Mouse (Mus musculus) midbrain, embryonic 12.5 days (tissue): ENCODE results near the gene Mylk2. TPM values are rescaled to one million over a fixed set of nuclear protein-coding genes. Genes with fewer than 3 reads are reported as not detected.

Experiments
- ATAC-seq: fragments of 200-750 bp; cut with Nextera tagmentation; 2 replicates; pipeline ENCODE4 v1.8.0; 2017; ENCODE audit warnings: low read depth, moderate TSS enrichment, moderate library complexity; ENCODE audit not compliant: low FRiP score
- H3K27ac ChIP-seq: fragments of 300-500 bp; sonication (generic); replicated peaks from 2 replicates; pipeline ENCODE4 v1.5.1; 2016; ENCODE audit warnings: mild to moderate bottlenecking
- H3K27me3 ChIP-seq: fragments of 300-500 bp; sonication (generic); 2 replicates; pipeline ENCODE4 v1.6.1; 2016; ENCODE audit warnings: mild to moderate bottlenecking
- H3K36me3 ChIP-seq: fragments of 300-500 bp; sonication (generic); 2 replicates; pipeline ENCODE4 v1.6.1; 2016
- H3K4me1 ChIP-seq: fragments of 300-500 bp; sonication (generic); 2 replicates; pipeline ENCODE4 v1.6.1; 2016
- H3K4me2 ChIP-seq: fragments of 300-500 bp; sonication (generic); replicated peaks from 2 replicates; pipeline ENCODE4 v1.6.1; 2016; ENCODE audit warnings: mild to moderate bottlenecking, moderate library complexity
- H3K4me3 ChIP-seq: fragments of 300-500 bp; sonication (generic); 2 replicates; pipeline ENCODE4 v1.5.1; 2016; ENCODE audit warnings: mild to moderate bottlenecking
- H3K9ac ChIP-seq: fragments of 300-500 bp; sonication (generic); replicated peaks from 2 replicates; pipeline ENCODE4 v1.6.1; 2016; ENCODE audit warnings: mild to moderate bottlenecking, moderate library complexity
- H3K9me3 ChIP-seq: fragments of 300-500 bp; sonication (generic); 2 replicates; pipeline ENCODE4 v1.6.1; 2016; ENCODE audit warnings: mild to moderate bottlenecking
- WGBS: fragments of 180-500 bp; shearing (Covaris S2); methylation state at CpG from one replicate; pipeline ENCODE4 v1.1.7; 2016; 5-methylcytosine and 5-hydroxymethylcytosine counted together
- polyA plus RNA-seq: library from polyadenylated mRNA; unstranded; fragments of >200 nt; fragmentation: Nextera tagmentation; extraction: Ambion mirVana; gene quantifications from 2 replicates; pipeline ENCODE4 v1.2.1, GENCODE M21; 2016

Mylk2 gene
- polyA plus RNA-seq, 1 experiment from 2014 or later, result not detected

- WGBS, result 7% methylated on average over 3 of the region's 3 CpGs
- Histone ChIP-seq H3K9ac (no peak overlapping the region), H3K27ac (no peak overlapping the region), H3K4me2 (no peak overlapping the region), H3K4me3 (no peak overlapping the region), H3K4me1 (peaks cover 19% of the 10 kb centered on the region), H3K36me3 (no peaks in the 10 kb centered on the region), H3K27me3 (peaks cover 19% of the 10 kb centered on the region), H3K9me3 (no peaks in the 10 kb centered on the region)
- no peak for ATAC-seq
Observed at GRCm38 (mm10) chr2:152902658-152903057, 8.5 kb upstream of the Mylk2 start.

GRCm38 (mm10) chr2:152903586-152903985 is 7.6 kb upstream of the Mylk2 start:
- Histone ChIP-seq H3K9ac (no peak overlapping the region), H3K27ac (no peak overlapping the region), H3K27me3 (peaks cover 19% of the 10 kb centered on the region), H3K4me2 (no peak overlapping the region), H3K4me1 (peaks cover 19% of the 10 kb centered on the region), H3K4me3 (no peak overlapping the region), H3K9me3 (no peaks in the 10 kb centered on the region), H3K36me3 (no peaks in the 10 kb centered on the region)
- 89% methylated on average over 4 of the region's 4 CpGs for WGBS
- ATAC-seq, result no peak

- no peak for ATAC-seq
- Histone ChIP-seq H3K4me3 (no peak overlapping the region), H3K4me2 (no peak overlapping the region), H3K27ac (no peak overlapping the region), H3K4me1 (peaks cover 19% of the 10 kb centered on the region), H3K36me3 (no peaks in the 10 kb centered on the region), H3K27me3 (peaks cover 19% of the 10 kb centered on the region), H3K9ac (no peak overlapping the region), H3K9me3 (no peaks in the 10 kb centered on the region)
- 81% methylated on average over 5 of the region's 5 CpGs for WGBS
Observed at GRCm38 (mm10) chr2:152904127-152904643, 7.0 kb upstream of the Mylk2 start.

GRCm38 (mm10) chr2:152905036-152905829 is 5.9 kb upstream of the Mylk2 start:
- no peak overlapping the region for H3K4me2 ChIP-seq
- peaks cover 19% of the 10 kb centered on the region for H3K4me1 ChIP-seq
- no peaks in the 10 kb centered on the region for H3K9me3 ChIP-seq
- H3K27me3 ChIP-seq, result peaks cover 19% of the 10 kb centered on the region
- H3K9ac ChIP-seq, result no peak overlapping the region
- WGBS, result 67% methylated on average over 11 of the region's 11 CpGs
- H3K36me3 ChIP-seq, result no peaks in the 10 kb centered on the region
- no peak overlapping the region for H3K4me3 ChIP-seq
- no peak for ATAC-seq
- no peak overlapping the region for H3K27ac ChIP-seq

- WGBS, result 70% methylated on average over 9 of the region's 9 CpGs
- H3K9me3 ChIP-seq, result no peaks in the 10 kb centered on the region
- H3K4me3 ChIP-seq, result no peak overlapping the region
- no peak overlapping the region for H3K9ac ChIP-seq
- H3K4me2 ChIP-seq, result no peak overlapping the region
- no peaks in the 10 kb centered on the region for H3K36me3 ChIP-seq
- ATAC-seq, result no peak
- H3K27me3 ChIP-seq, result peaks cover 31% of the 10 kb centered on the region
- H3K27ac ChIP-seq, result no peak overlapping the region
- peaks cover 19% of the 10 kb centered on the region for H3K4me1 ChIP-seq
Observed at GRCm38 (mm10) chr2:152906274-152907037, 4.7 kb upstream of the Mylk2 start.

- ATAC-seq, result no peak
- 54% methylated on average over 14 of the region's 14 CpGs for WGBS
- Histone ChIP-seq H3K4me2 (no peak overlapping the region), H3K27ac (no peak overlapping the region), H3K9ac (no peak overlapping the region), H3K4me1 (peaks cover 13% of the 10 kb centered on the region), H3K27me3 (peaks cover 36% of the 10 kb centered on the region), H3K36me3 (no peaks in the 10 kb centered on the region), H3K4me3 (no peak overlapping the region), H3K9me3 (no peaks in the 10 kb centered on the region)
Observed at GRCm38 (mm10) chr2:152907114-152907943, 3.8 kb upstream of the Mylk2 start.

GRCm38 (mm10) chr2:152909848-152910247 is 1.3 kb upstream of the Mylk2 start:
- Histone ChIP-seq H3K4me3 (no peak overlapping the region), H3K4me1 (peaks cover 16% of the 10 kb centered on the region; the same call in 1 of the 2 replicates), H3K9me3 (no peaks in the 10 kb centered on the region), H3K27ac (no peak overlapping the region), H3K4me2 (no peak overlapping the region), H3K27me3 (peaks cover 46% of the 10 kb centered on the region), H3K36me3 (no peaks in the 10 kb centered on the region), H3K9ac (no peak overlapping the region)
- ATAC-seq, result no peak
- 80% methylated on average over 6 of the region's 6 CpGs for WGBS

GRCm38 (mm10) chr2:152911432-152911831 is 280 bp downstream of the Mylk2 start:
- Histone ChIP-seq H3K27ac (no peak overlapping the region), H3K4me3 (no peak overlapping the region), H3K4me1 (peaks cover 16% of the 10 kb centered on the region; the same call in 1 of the 2 replicates), H3K27me3 (peaks cover 50% of the 10 kb centered on the region), H3K4me2 (no peak overlapping the region), H3K36me3 (no peaks in the 10 kb centered on the region), H3K9ac (no peak overlapping the region), H3K9me3 (no peaks in the 10 kb centered on the region)
- ATAC-seq, result no peak
- WGBS, result 33% methylated on average over 6 of the region's 6 CpGs

GRCm38 (mm10) chr2:152913471-152913870 is 2.3 kb downstream of the Mylk2 start:
- Histone ChIP-seq H3K4me2 (no peak overlapping the region), H3K9me3 (no peaks in the 10 kb centered on the region), H3K4me3 (no peak overlapping the region), H3K27ac (no peak overlapping the region), H3K9ac (no peak overlapping the region), H3K36me3 (no peaks in the 10 kb centered on the region), H3K4me1 (peaks cover 10% of the 10 kb centered on the region; the same call in 1 of the 2 replicates), H3K27me3 (peaks cover 53% of the 10 kb centered on the region)
- 38% methylated on average over 7 of the region's 7 CpGs for WGBS
- no peak for ATAC-seq

- H3K4me2 ChIP-seq, result peak overlapping the region; percentile 42
- peak overlapping the region; percentile 37; the same call in 1 of the 2 replicates for H3K9ac ChIP-seq
- peaks cover 10% of the 10 kb centered on the region; the same call in 1 of the 2 replicates for H3K4me1 ChIP-seq
- 5% methylated on average over 18 of the region's 18 CpGs for WGBS
- peaks cover 57% of the 10 kb centered on the region for H3K27me3 ChIP-seq
- peak overlapping the region; percentile 19; the same call in 1 of the 2 replicates for H3K4me3 ChIP-seq
- H3K27ac ChIP-seq, result no peak overlapping the region
- no peaks in the 10 kb centered on the region for H3K9me3 ChIP-seq
- peak; percentile 67; the same call in 1 of the 2 replicates for ATAC-seq
- no peaks in the 10 kb centered on the region for H3K36me3 ChIP-seq
Observed at GRCm38 (mm10) chr2:152914310-152915120, 3.4 kb downstream of the Mylk2 start.

- peaks cover 10% of the 10 kb centered on the region; the same call in 1 of the 2 replicates for H3K4me1 ChIP-seq
- no peaks in the 10 kb centered on the region for H3K9me3 ChIP-seq
- no peak for ATAC-seq
- H3K27ac ChIP-seq, result no peak overlapping the region
- peaks cover 54% of the 10 kb centered on the region for H3K27me3 ChIP-seq
- H3K36me3 ChIP-seq, result no peaks in the 10 kb centered on the region
- 69% methylated on average over 4 of the region's 4 CpGs for WGBS
- H3K4me2 ChIP-seq, result no peak overlapping the region
- no peak overlapping the region for H3K4me3 ChIP-seq
- H3K9ac ChIP-seq, result no peak overlapping the region
Observed at GRCm38 (mm10) chr2:152915453-152915852, 4.3 kb downstream of the Mylk2 start.
